Mouse (Mus musculus) E14TG2a.4 (cell line): Measurements from ENCODE around the gene Dpf2.

ENCODE experiments used
- CTCF ChIP-seq: conservative IDR thresholded peaks from 2 replicates; pipeline ENCODE4 v1.5.1; 2014; ENCODE audit warnings: low read length
- NANOG ChIP-seq: IDR thresholded peaks from 2 replicates; pipeline ENCODE4 v1.6.1; 2014; ENCODE audit warnings: borderline replicate concordance, low read length, mixed read lengths
- POU5F1 ChIP-seq: IDR thresholded peaks from 2 replicates; pipeline ENCODE4 v1.6.1; 2014; ENCODE audit warnings: low read length, borderline replicate concordance

- TF ChIP-seq CTCF, result no peak
- TF ChIP-seq NANOG, result no peak
- no peak for TF ChIP-seq POU5F1
Observed at GRCm38 (mm10) chr19:5951631-5952030, 38.8 kb upstream of the Dpf2 start.
